Mouse (Mus musculus) lung, embryonic 16.5 days (tissue): ENCODE data around the gene S100a11. TPM values are rescaled to one million over a fixed set of nuclear protein-coding genes. Genes with fewer than 3 reads are reported as not detected.
"Not testable (repeated sequence)": the region's sequence is repeated elsewhere in the genome, so short reads cannot be mapped to it uniquely, and the experiment has no call there.

Experiments used
- ATAC-seq: fragments of 200-750 bp; cut with Nextera tagmentation; 2 replicates; pipeline ENCODE4 v1.8.0; 2017; ENCODE audit warnings: low read depth, mild to moderate bottlenecking, moderate library complexity
- H3K27ac ChIP-seq: fragments of 300-500 bp; sonication (generic); 2 replicates; pipeline ENCODE4 v1.5.1; 2014; ENCODE audit warnings: mild to moderate bottlenecking, control low read depth, low read length
- H3K27me3 ChIP-seq: fragments of 300-500 bp; sonication (generic); 2 replicates; pipeline ENCODE4 v1.6.1; 2014; ENCODE audit warnings: low read depth, low read length, mixed read lengths; ENCODE audit not compliant: control insufficient read depth, insufficient read depth
- H3K36me3 ChIP-seq: fragments of 300-500 bp; sonication (generic); 2 replicates; pipeline ENCODE4 v1.6.1; 2014; ENCODE audit warnings: low read length; ENCODE audit not compliant: control insufficient read depth, insufficient read depth
- H3K4me1 ChIP-seq: fragments of 300-500 bp; sonication (generic); replicated peaks from 2 replicates; pipeline ENCODE4 v1.6.1; 2014; ENCODE audit warnings: low read length, mixed read lengths; ENCODE audit not compliant: control insufficient read depth, insufficient read depth
- H3K4me2 ChIP-seq: fragments of 300-500 bp; sonication (generic); 2 replicates; pipeline ENCODE4 v1.6.1; 2014; ENCODE audit warnings: low read depth, low read length, control low read depth
- H3K4me3 ChIP-seq: fragments of 300-500 bp; sonication (generic); 2 replicates; pipeline ENCODE4 v1.5.1; 2014; ENCODE audit warnings: mild to moderate bottlenecking, low read length, control low read depth
- H3K9ac ChIP-seq: fragments of 300-500 bp; sonication (generic); 2 replicates; pipeline ENCODE4 v1.6.1; 2014; ENCODE audit warnings: low read length, control low read depth
- H3K9me3 ChIP-seq: fragments of 300-500 bp; sonication (generic); 2 replicates; pipeline ENCODE4 v1.6.1; 2016; ENCODE audit warnings: low read length; ENCODE audit not compliant: control insufficient read depth
- WGBS: fragments of 180-500 bp; shearing (Covaris S2); extraction: QIAGEN DNeasy Blood & Tissue Kit; methylation state at CpG from one replicate; pipeline ENCODE4 v1.1.7; 2014; 5-methylcytosine and 5-hydroxymethylcytosine counted together
- polyA plus RNA-seq: library from polyadenylated mRNA; unstranded; fragments of >200 nt; fragmentation: Nextera tagmentation; extraction: Ambion mirVana; gene quantifications from 2 replicates; pipeline ENCODE4 v1.2.1, GENCODE M21; 2015

The S100a11 gene
- polyA plus RNA-seq, 1 experiment from 2014 or later: 1,592 TPM

DNA sequence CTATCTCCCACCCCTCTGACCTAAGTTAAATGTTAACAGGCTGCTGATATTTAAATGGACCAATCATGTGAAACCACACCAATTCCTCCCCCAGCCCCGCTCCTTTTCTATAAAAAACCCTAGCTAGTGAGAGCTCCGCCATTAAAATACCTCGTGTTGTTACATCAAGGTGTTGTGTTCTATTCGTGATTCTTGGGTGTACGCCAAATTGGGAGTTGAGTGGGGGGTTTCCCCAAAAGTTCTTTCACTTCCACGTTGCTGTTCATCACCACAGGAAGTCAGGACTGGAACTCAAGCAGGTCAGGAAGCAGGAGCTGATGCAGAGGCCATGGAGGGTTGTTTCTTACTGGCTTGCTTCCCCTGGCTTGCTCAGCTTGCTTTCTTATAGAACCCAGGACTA is 23.9 kb downstream of the S100a11 start:
- H3K36me3 ChIP-seq, H3K9me3 ChIP-seq, H3K4me3 ChIP-seq, H3K4me2 ChIP-seq, H3K27me3 ChIP-seq, H3K27ac ChIP-seq, H3K4me1 ChIP-seq, ATAC-seq, H3K9ac ChIP-seq: not testable (repeated sequence)
- WGBS: 70% methylated on average over 6 of the region's 6 CpGs

DNA sequence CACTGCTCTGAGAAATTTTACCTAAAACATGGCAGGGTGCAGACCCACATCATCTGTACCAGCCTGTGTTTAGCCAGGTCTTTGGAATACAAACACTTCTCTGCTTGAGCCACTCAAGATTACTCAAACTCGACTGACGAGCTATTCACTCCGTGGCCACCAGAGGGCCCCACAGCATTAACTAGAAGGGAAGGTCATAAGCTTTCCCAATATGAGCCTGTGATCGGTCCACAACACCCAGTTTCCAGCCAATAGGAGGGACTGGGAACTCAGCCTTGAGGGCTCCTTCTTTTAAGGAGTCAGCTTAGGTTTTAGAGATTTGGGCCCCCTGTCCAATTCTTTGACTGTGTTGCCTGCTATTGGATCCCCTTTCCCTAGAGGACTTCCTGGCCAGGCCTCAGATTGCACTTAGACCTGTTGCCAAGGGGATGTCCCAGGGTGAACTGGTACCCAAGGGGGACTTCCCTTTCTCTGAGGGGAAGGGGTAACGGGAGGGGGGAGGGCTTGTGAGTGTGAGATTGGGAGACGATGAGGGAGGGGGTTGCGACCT is 26.9 kb downstream of the S100a11 start:
- H3K27me3 ChIP-seq: no peaks in the 10 kb centered on the region
- H3K9ac ChIP-seq: no peak overlapping the region
- H3K4me3 ChIP-seq: no peak overlapping the region
- WGBS: 29% methylated on average over 7 of the region's 7 CpGs
- no peaks in the 10 kb centered on the region for H3K4me1 ChIP-seq
- H3K36me3 ChIP-seq: no peaks in the 10 kb centered on the region
- H3K9me3 ChIP-seq: no peaks in the 10 kb centered on the region
- no peak overlapping the region for H3K4me2 ChIP-seq
- peak; percentile 71 for ATAC-seq
- no peak overlapping the region for H3K27ac ChIP-seq

DNA sequence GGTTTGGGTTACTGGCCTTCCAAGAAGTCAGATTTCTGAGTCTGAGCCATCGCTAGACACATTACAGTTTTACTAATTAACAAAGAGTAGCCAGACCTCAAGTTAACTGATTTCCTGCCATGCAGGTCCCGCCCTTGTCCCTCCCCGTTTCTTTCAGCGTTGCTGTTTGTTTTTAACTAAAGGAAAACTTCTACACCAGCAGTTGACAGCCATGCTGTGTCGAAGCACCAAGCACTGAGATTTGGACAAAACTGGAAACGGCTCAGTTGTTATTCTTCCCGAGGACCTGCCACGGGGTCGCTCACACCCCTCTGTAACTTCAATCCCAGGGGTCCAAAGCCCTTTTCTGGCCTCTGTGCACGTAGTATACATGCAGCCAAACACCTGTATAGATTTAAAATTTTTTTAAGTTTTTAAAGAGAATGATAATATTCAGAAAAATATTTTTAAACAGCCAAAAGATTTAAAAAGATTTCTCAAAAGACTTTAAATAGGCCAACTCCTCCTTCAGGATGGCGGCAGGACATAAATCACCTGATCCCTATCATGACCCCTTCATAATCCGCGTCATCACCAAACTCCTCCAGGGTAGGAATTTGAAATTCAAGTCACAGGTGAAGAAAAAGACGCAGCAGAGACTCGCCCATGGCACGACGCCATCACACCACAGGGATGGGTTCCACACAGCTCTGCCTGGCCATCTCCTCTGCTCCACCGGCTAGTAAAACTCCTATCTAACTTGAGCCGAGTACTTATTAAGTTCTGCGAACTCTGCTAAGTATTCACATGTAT is 27.7 kb downstream of the S100a11 start:
- no peak for ATAC-seq
- H3K9me3 ChIP-seq: no peaks in the 10 kb centered on the region
- H3K27ac ChIP-seq: no peak overlapping the region
- H3K4me3 ChIP-seq: no peak overlapping the region
- no peaks in the 10 kb centered on the region for H3K36me3 ChIP-seq
- 68% methylated on average over 20 of the region's 20 CpGs for WGBS
- no peak overlapping the region for H3K4me2 ChIP-seq
- no peaks in the 10 kb centered on the region for H3K27me3 ChIP-seq
- H3K9ac ChIP-seq: no peak overlapping the region
- no peaks in the 10 kb centered on the region for H3K4me1 ChIP-seq

DNA sequence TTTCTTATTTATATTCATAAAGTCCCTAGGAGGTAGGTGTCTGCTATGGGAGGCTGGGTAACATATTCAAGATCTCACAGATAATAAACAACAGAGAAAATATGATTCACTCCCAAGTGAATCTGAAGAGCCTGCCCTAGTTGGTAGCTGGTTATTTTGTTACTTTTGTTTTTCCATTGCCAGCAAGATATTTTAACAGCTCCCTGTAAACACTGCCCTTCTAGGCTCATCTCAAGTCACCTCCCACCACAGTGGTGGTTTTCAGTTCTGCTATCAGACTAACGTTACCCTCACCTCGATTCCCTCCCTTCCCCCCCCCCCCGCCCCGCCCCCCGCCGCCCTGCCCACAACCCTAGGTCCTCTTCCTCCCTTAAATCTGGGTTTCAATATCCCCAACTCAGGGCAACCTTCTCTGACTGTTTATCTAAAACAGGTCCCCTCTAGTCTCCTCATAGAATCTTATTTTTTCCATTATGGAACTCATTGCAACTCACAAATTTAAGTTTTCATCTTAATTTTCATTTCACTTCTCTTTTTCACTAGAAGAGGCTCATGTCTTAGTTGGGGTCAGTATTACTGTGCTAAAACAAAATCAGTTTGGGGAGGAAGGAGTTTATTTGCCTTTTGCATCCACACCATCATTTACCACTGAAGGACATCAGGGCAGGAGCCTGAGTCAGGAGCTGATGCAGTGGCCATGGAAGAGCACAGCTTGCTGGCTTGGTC is 28.4 kb downstream of the S100a11 start:
- 68% methylated on average over 5 of the region's 6 CpGs for WGBS
- no peaks in the 10 kb centered on the region for H3K27me3 ChIP-seq
- ATAC-seq: no peak

DNA sequence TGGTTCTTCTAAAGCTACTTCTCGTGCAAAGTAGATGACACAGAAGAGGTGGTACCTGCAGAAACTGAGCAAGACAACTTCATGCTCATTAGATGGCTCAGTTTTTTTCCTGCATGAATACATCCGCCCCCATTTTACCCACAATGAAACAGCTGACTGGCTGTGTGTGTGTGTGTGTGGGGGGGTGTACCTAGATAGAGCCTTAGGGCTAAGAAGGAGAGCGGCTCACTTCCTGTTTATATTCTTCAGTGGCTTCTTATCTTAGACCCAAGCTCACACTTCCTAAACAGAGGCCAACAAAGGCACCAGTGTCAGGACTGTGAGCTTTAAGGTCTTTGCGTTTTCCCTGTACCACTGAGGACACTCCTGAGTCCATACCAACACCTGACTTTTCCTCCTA is 29.7 kb downstream of the S100a11 start:
- ATAC-seq: 0 out of 2 replicates have a peak, but pooled peaks have one; percentile 30
- no peaks in the 10 kb centered on the region for H3K36me3 ChIP-seq

More for the DNA sequence above, 28.4 kb downstream of the S100a11 start:
- no peaks in the 10 kb centered on the region for H3K4me1 ChIP-seq
- H3K27ac ChIP-seq: no peak overlapping the region
- H3K9me3 ChIP-seq: no peaks in the 10 kb centered on the region
- no peak overlapping the region for H3K4me2 ChIP-seq
- no peak overlapping the region for H3K4me3 ChIP-seq
- no peak overlapping the region for H3K9ac ChIP-seq
- no peaks in the 10 kb centered on the region for H3K36me3 ChIP-seq

DNA sequence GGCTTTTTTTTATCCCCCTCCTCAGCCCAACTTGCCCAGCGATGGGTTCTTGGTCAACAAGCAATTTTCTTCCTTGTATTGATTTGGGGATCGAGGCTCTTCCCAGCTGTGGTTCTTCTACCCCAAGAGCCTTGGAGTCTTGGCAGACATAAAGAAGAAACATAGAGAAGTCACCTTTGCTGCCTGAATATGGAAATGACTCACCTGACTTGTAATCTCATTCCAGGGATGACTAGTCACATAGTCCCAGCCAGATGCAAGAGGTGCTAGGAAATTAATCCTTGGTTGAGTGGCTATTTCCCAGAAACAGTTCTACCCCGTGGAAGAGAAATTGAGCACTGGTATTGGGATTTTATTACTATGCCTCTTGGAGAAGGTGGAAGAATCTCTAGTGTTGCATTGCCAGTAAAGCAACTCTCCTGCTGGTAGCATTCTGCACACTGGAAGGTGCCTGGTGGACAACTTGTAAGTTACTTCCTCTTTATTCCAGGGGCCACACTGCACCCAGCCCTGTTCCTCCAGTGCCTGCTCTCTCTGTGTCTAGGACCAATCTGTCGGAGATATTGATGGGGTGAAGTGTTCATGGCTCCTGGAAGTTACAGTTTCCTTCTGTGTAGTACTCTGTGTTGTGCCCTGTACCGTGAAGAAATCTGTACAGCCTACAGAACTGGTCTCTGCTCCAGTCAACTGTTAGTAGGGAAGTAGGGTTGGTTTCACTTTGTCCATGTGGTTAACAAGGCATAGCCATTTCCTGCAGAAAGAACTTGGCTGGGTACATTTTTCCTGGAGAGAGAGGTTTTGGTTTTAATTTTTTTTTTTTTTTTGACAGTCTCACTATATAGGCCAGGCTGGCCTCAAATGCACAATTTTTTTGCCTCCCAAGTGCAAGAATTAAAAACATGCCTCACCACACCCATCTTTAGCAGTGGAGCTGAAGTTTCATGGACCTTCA is 31.9 kb downstream of the S100a11 start:
- WGBS: 80% methylated on average over 5 of the region's 5 CpGs
- Histone ChIP-seq H3K4me1 (peaks cover 20% of the 10 kb centered on the region), H3K36me3 (no peaks in the 10 kb centered on the region), H3K27ac (no peak overlapping the region), H3K9ac (no peak overlapping the region), H3K4me2 (no peak overlapping the region), H3K9me3 (no peaks in the 10 kb centered on the region), H3K27me3 (no peaks in the 10 kb centered on the region), H3K4me3 (no peak overlapping the region)
- ATAC-seq: no peak

More for the DNA sequence above, 29.7 kb downstream of the S100a11 start:
- Histone ChIP-seq H3K27ac (no peak overlapping the region), H3K9ac (no peak overlapping the region), H3K4me1 (peaks cover 7% of the 10 kb centered on the region), H3K9me3 (no peaks in the 10 kb centered on the region), H3K27me3 (no peaks in the 10 kb centered on the region), H3K4me3 (no peak overlapping the region), H3K4me2 (no peak overlapping the region)
- 49% methylated on average over 4 of the region's 4 CpGs for WGBS

DNA sequence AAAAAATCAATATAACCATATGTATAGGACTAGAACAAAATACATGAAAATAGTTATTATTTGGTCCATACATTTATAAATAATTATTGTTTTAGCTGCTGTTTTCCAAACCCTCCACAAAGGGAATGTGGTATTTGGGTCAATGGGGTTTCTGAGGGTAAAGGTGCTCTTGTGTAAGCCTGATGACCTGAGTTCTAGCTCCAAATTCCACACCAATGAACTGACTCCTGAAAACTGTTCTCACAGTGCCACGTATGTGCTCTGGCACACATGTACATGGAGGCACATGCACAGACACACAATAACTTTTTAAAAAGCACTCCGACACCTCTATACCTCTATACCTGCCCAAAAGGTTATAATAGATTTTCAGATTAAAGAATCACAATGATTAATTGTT is 33.0 kb downstream of the S100a11 start:
- Histone ChIP-seq H3K27ac (no peak overlapping the region), H3K36me3 (no peaks in the 10 kb centered on the region), H3K9me3 (no peaks in the 10 kb centered on the region), H3K4me1 (peaks cover 22% of the 10 kb centered on the region), H3K9ac (no peak overlapping the region), H3K4me2 (no peak overlapping the region), H3K27me3 (no peaks in the 10 kb centered on the region), H3K4me3 (no peak overlapping the region)
- 92% methylated on average over 2 of the region's 2 CpGs for WGBS
- ATAC-seq: no peak

DNA sequence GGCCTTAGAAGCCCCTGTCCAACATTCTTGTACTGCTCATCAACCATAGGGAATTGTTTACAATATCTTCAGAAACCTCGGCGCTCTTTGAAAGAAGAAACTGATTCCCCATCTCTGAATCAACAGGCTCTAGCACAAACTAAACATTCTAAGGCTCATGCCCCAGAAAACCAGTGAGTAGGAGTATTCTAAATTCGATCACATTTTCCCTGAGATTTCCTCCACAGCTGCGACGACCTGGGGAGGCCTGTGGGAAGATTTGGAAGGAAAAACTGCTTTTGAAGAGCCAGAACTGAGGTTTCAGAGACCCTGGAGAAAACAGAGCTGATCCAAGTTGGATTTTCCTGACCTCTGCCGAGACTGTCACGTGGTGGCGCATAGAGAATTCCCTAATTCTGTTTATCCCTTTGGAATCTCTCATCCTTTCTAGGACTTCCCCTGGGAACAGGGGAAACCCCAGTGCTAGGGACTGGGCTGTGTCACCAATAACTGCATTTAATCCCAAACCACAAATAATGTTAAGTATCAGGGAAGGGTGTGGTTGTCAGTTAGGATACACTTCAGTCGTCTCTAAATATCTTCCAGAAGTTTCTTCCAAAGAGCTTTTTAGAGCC is 33.6 kb downstream of the S100a11 start:
- Histone ChIP-seq H3K9me3 (no peaks in the 10 kb centered on the region), H3K27ac (peak overlapping the region; percentile 71; the same call in 1 of the 2 replicates), H3K4me1 (peaks cover 22% of the 10 kb centered on the region), H3K4me3 (peak overlapping the region; percentile 66), H3K4me2 (peak overlapping the region; percentile 71; the same call in 1 of the 2 replicates), H3K9ac (no peak overlapping the region), H3K36me3 (no peaks in the 10 kb centered on the region), H3K27me3 (no peaks in the 10 kb centered on the region)
- 40% methylated on average over 9 of the region's 9 CpGs for WGBS
- no peak for ATAC-seq
